Mouse (Mus musculus) liver, adult 2 months (tissue): ENCODE results near the gene Pip4k2c. TPM values are rescaled to one million over a fixed set of nuclear protein-coding genes. Genes with fewer than 3 reads are reported as not detected.
A peak's percentile ranks its signal among the peaks of the same experiment; 100 is the strongest.

Source experiments
- DNase-seq: peaks from one replicate; pipeline ENCODE4 v3.0.0-alpha.2; 2011; ENCODE audit warnings: low read depth, low spot score; ENCODE audit errors: extremely low read depth
- H3K27ac ChIP-seq: fragments of 200-500 bp; replicated peaks from 2 replicates; pipeline ENCODE4 v1.5.1; 2012; ENCODE audit warnings: low read depth, mild to moderate bottlenecking, control low read depth, inconsistent platforms, low read length; ENCODE audit not compliant: insufficient read depth
- H3K27me3 ChIP-seq: fragments of 200-500 bp; 2 replicates; pipeline ENCODE4 v1.6.1; 2012; ENCODE audit warnings: mild to moderate bottlenecking, moderate library complexity, low read length, inconsistent platforms; ENCODE audit not compliant: control insufficient read depth, insufficient read depth
- H3K36me3 ChIP-seq: fragments of 200-500 bp; 2 replicates; pipeline ENCODE4 v1.6.1; 2012; ENCODE audit warnings: low read length, inconsistent platforms; ENCODE audit not compliant: control insufficient read depth, insufficient read depth
- H3K4me1 ChIP-seq: fragments of 200-500 bp; 2 replicates; pipeline ENCODE4 v1.6.1; 2011; ENCODE audit warnings: low read length; ENCODE audit not compliant: control insufficient read depth, insufficient read depth
- H3K4me3 ChIP-seq: fragments of 200-500 bp; 2 replicates; pipeline ENCODE4 v1.5.1; 2011; ENCODE audit warnings: low read depth, mild to moderate bottlenecking, control low read depth, low read length, moderate library complexity; ENCODE audit not compliant: insufficient read depth
- H3K79me2 ChIP-seq: fragments of 200-500 bp; 2 replicates; pipeline ENCODE4 v1.6.1; 2012; ENCODE audit warnings: inconsistent platforms, mild to moderate bottlenecking, low read length, moderate library complexity; ENCODE audit not compliant: control insufficient read depth, insufficient read depth
- H3K9ac ChIP-seq: fragments of 200-500 bp; 2 replicates; pipeline ENCODE4 v1.6.1; 2012; ENCODE audit warnings: low read depth, mild to moderate bottlenecking, control low read depth, inconsistent platforms, low read length
- CTCF ChIP-seq: fragments of 200-500 bp; IDR thresholded peaks from 2 replicates; pipeline ENCODE4 v1.5.1; 2011; ENCODE audit warnings: low read depth, low read length, control low read depth
- POLR2A ChIP-seq: fragments of 200-500 bp; IDR thresholded peaks from 2 replicates; pipeline ENCODE4 v1.6.1; 2011; ENCODE audit warnings: low read length, control low read depth; ENCODE audit not compliant: insufficient read depth; ENCODE audit errors: extremely low read depth
- WGBS: fragments of 180-500 bp; shearing (Covaris S2); methylation state at CpG from one replicate; pipeline ENCODE4 v1.1.7; 2018; 5-methylcytosine and 5-hydroxymethylcytosine counted together
- polyA plus RNA-seq: library from polyadenylated mRNA; depleted of rRNA; stranded (reverse); fragments of >200 nt; gene quantifications from 2 replicates; pipeline ENCODE4 v1.2.3, GENCODE M21; 2012
- total RNA-seq: library from RNA; depleted of rRNA; stranded (reverse); fragments of >200 nt; gene quantifications from 2 replicates; pipeline ENCODE4 v1.2.3, GENCODE M21; 2014

Pip4k2c gene
- total and polyA plus RNA-seq, 2 experiments = 8.9 to 13.9 TPM

GRCm38 (mm10) chr10:127160728-127161127 lies 50.7 kb downstream of the Pip4k2c start:
- peaks cover 7% of the 10 kb centered on the region; the same call in 1 of the 2 replicates for H3K79me2 ChIP-seq
- no peak overlapping the region for H3K27ac ChIP-seq
- DNase-seq = no peak
- no peak overlapping the region for H3K4me3 ChIP-seq
- peaks cover 8% of the 10 kb centered on the region for H3K4me1 ChIP-seq
- H3K27me3 ChIP-seq = no peaks in the 10 kb centered on the region
- TF ChIP-seq CTCF = no peak
- no peak for TF ChIP-seq POLR2A
- 71% methylated on average over 3 of the region's 3 CpGs for WGBS
- no peaks in the 10 kb centered on the region for H3K36me3 ChIP-seq
- H3K9ac ChIP-seq = no peak overlapping the region

- Histone ChIP-seq H3K79me2 (peaks cover under 1% of the 10 kb centered on the region; the same call in 1 of the 2 replicates), H3K36me3 (no peaks in the 10 kb centered on the region), H3K9ac (no peak overlapping the region), H3K27me3 (no peaks in the 10 kb centered on the region), H3K27ac (peak overlapping the region; percentile 64), H3K4me3 (no peak overlapping the region), H3K4me1 (peaks cover 10% of the 10 kb centered on the region)
- WGBS = 22% methylated on average over 9 of the region's 9 CpGs
- no peak for TF ChIP-seq POLR2A
- no peak for TF ChIP-seq CTCF
- peak; percentile 93 for DNase-seq
Measured at GRCm38 (mm10) chr10:127160081-127160480, 51.3 kb downstream of the Pip4k2c start.

GRCm38 (mm10) chr10:127158471-127158870 lies 52.9 kb downstream of the Pip4k2c start:
- no peaks in the 10 kb centered on the region for H3K79me2 ChIP-seq
- peak; percentile 55 for DNase-seq
- no peak overlapping the region for H3K9ac ChIP-seq
- no peak overlapping the region for H3K27ac ChIP-seq
- no peak for TF ChIP-seq CTCF
- TF ChIP-seq POLR2A = no peak
- H3K36me3 ChIP-seq = no peaks in the 10 kb centered on the region
- WGBS = 59% methylated on average over 3 of the region's 3 CpGs
- H3K4me3 ChIP-seq = no peak overlapping the region
- H3K4me1 ChIP-seq = peaks cover 12% of the 10 kb centered on the region
- no peaks in the 10 kb centered on the region for H3K27me3 ChIP-seq

GRCm38 (mm10) chr10:127156511-127156910 lies 54.9 kb downstream of the Pip4k2c start:
- Histone ChIP-seq H3K27me3 (no peaks in the 10 kb centered on the region), H3K27ac (peak overlapping the region; percentile 91), H3K9ac (no peak overlapping the region), H3K4me3 (no peak overlapping the region), H3K36me3 (no peaks in the 10 kb centered on the region), H3K79me2 (no peaks in the 10 kb centered on the region), H3K4me1 (peaks cover 12% of the 10 kb centered on the region)
- TF ChIP-seq POLR2A (no peak), CTCF (no peak)
- peak; percentile 84 for DNase-seq
- 11% methylated on average over 1 of the region's 1 CpGs for WGBS

- H3K4me1 ChIP-seq = peaks cover 12% of the 10 kb centered on the region
- DNase-seq = peak; percentile 89
- TF ChIP-seq CTCF (no peak), POLR2A (no peak)
- H3K36me3 ChIP-seq = no peaks in the 10 kb centered on the region
- H3K9ac ChIP-seq = no peak overlapping the region
- H3K79me2 ChIP-seq = no peaks in the 10 kb centered on the region
- H3K27ac ChIP-seq = peak overlapping the region; percentile 93
- no peak overlapping the region for H3K4me3 ChIP-seq
- no peaks in the 10 kb centered on the region for H3K27me3 ChIP-seq
- WGBS = 20% methylated on average over 1 of the region's 1 CpGs
Measured at GRCm38 (mm10) chr10:127156089-127156488, 55.3 kb downstream of the Pip4k2c start.

- 68% methylated on average over 5 of the region's 5 CpGs for WGBS
- DNase-seq = no peak
- H3K27ac ChIP-seq = peak overlapping the region; percentile 29
- peaks cover 16% of the 10 kb centered on the region for H3K4me1 ChIP-seq
- no peak overlapping the region for H3K4me3 ChIP-seq
- no peaks in the 10 kb centered on the region for H3K27me3 ChIP-seq
- TF ChIP-seq POLR2A (no peak), CTCF (no peak)
- H3K36me3 ChIP-seq = no peaks in the 10 kb centered on the region
- H3K9ac ChIP-seq = no peak overlapping the region
- no peaks in the 10 kb centered on the region for H3K79me2 ChIP-seq
Measured at GRCm38 (mm10) chr10:127154652-127155051, 56.7 kb downstream of the Pip4k2c start.
